Mouse (Mus musculus) stomach, postnatal 0 days (tissue): ENCODE measurements around the gene Klhl26. TPM values are rescaled to one million over a fixed set of nuclear protein-coding genes. Genes with fewer than 3 reads are reported as not detected.

Source experiments
- ATAC-seq: fragments of 200-750 bp; cut with Nextera tagmentation; 2 replicates; pipeline ENCODE4 v1.8.0; 2017; ENCODE audit not compliant: low FRiP score, low TSS enrichment
- DNase-seq: peaks from one replicate; pipeline ENCODE4 v3.0.0-alpha.2; 2016; ENCODE audit warnings: low spot score
- H3K27ac ChIP-seq: fragments of 300-500 bp; sonication (generic); replicated peaks from 2 replicates; pipeline ENCODE4 v1.5.1; 2014; ENCODE audit warnings: mild to moderate bottlenecking, control low read depth
- H3K27me3 ChIP-seq: fragments of 300-500 bp; sonication (generic); 2 replicates; pipeline ENCODE4 v1.6.1; 2014; ENCODE audit warnings: low read length; ENCODE audit not compliant: control insufficient read depth, insufficient read depth
- H3K36me3 ChIP-seq: fragments of 300-500 bp; sonication (generic); 2 replicates; pipeline ENCODE4 v1.6.1; 2014; ENCODE audit warnings: low read length, mixed read lengths; ENCODE audit not compliant: control insufficient read depth, insufficient read depth
- H3K4me1 ChIP-seq: fragments of 300-500 bp; sonication (generic); replicated peaks from 2 replicates; pipeline ENCODE4 v1.6.1; 2014; ENCODE audit warnings: antibody characterized with exemption; ENCODE audit not compliant: control insufficient read depth, insufficient read depth
- H3K4me2 ChIP-seq: fragments of 300-500 bp; sonication (generic); replicated peaks from 2 replicates; pipeline ENCODE4 v1.6.1; 2014; ENCODE audit warnings: low read depth, mild to moderate bottlenecking, control low read depth, moderate library complexity
- H3K4me3 ChIP-seq: fragments of 300-500 bp; sonication (generic); 2 replicates; pipeline ENCODE4 v1.5.1; 2014; ENCODE audit warnings: low read depth, low read length, control low read depth
- H3K9ac ChIP-seq: fragments of 300-500 bp; sonication (generic); 2 replicates; pipeline ENCODE4 v1.6.1; 2014; ENCODE audit warnings: mild to moderate bottlenecking, low read length, control low read depth, mixed read lengths
- H3K9me3 ChIP-seq: fragments of 300-500 bp; sonication (generic); 2 replicates; pipeline ENCODE4 v1.6.1; 2016; ENCODE audit warnings: low read length; ENCODE audit not compliant: control insufficient read depth
- CTCF ChIP-seq: IDR thresholded peaks from 2 replicates; pipeline ENCODE4 v1.5.1; 2016; ENCODE audit warnings: antibody characterized with exemption, low read depth, mild to moderate bottlenecking, moderate library complexity
- EP300 ChIP-seq: optimal IDR thresholded peaks from 2 replicates; pipeline ENCODE3; 2016; ENCODE audit warnings: antibody characterized with exemption
- WGBS: fragments of 180-500 bp; shearing (Covaris S2); extraction: QIAGEN DNeasy Blood & Tissue Kit; methylation state at CpG from one replicate; pipeline ENCODE4 v1.1.7; 2014; 5-methylcytosine and 5-hydroxymethylcytosine counted together
- polyA plus RNA-seq: library from polyadenylated mRNA; unstranded; fragments of >200 nt; fragmentation: Nextera tagmentation; extraction: Ambion mirVana; gene quantifications from 2 replicates; pipeline ENCODE4 v1.2.1, GENCODE M21; 2015

Gene Klhl26
- polyA plus RNA-seq, 1 experiment from 2014 or later, result 10.4 TPM

GRCm38 (mm10) chr8:70452196-70452966 lies 24.4 kb downstream of the Klhl26 start:
- whole genome bisulfite sequencing, result 70% methylated on average over 52 of the region's 52 CpGs
- TF ChIP-seq CTCF (peak; percentile 20; the same call in 1 of the 2 replicates), EP300 (no peak)
- Histone ChIP-seq H3K36me3 (peaks cover 11% of the 10 kb centered on the region; the same call in 1 of the 2 replicates), H3K27ac (no peak overlapping the region), H3K4me1 (no peaks in the 10 kb centered on the region; the same call in 1 of the 2 replicates), H3K27me3 (no peaks in the 10 kb centered on the region), H3K4me2 (no peak overlapping the region), H3K4me3 (no peak overlapping the region), H3K9me3 (no peaks in the 10 kb centered on the region), H3K9ac (no peak overlapping the region)
- DNase-seq (no peak), ATAC-seq (peak; percentile 24; the same call in 1 of the 2 replicates)

- Histone ChIP-seq H3K9me3 (no peaks in the 10 kb centered on the region), H3K27ac (peak overlapping the region; percentile 56), H3K4me1 (no peaks in the 10 kb centered on the region), H3K4me3 (no peak overlapping the region), H3K4me2 (no peak overlapping the region), H3K27me3 (no peaks in the 10 kb centered on the region), H3K9ac (no peak overlapping the region), H3K36me3 (peaks cover 11% of the 10 kb centered on the region; the same call in 1 of the 2 replicates)
- WGBS, result 53% methylated on average over 18 of the region's 19 CpGs
- TF ChIP-seq EP300 (no peak), CTCF (peak; percentile 50)
- peak; percentile 27; the same call in 1 of the 2 replicates for ATAC-seq
- DNase-seq, result peak; percentile 29
Measured at GRCm38 (mm10) chr8:70447639-70448420, 28.9 kb downstream of the Klhl26 start.

GRCm38 (mm10) chr8:70445988-70446387 lies 30.8 kb downstream of the Klhl26 start:
- H3K4me3 ChIP-seq, result no peak overlapping the region
- DNase-seq, result no peak
- no peaks in the 10 kb centered on the region for H3K27me3 ChIP-seq
- H3K4me1 ChIP-seq, result no peaks in the 10 kb centered on the region
- H3K36me3 ChIP-seq, result peaks cover 4% of the 10 kb centered on the region; the same call in 1 of the 2 replicates
- 59% methylated on average over 1 of the region's 1 CpGs for WGBS
- H3K9ac ChIP-seq, result no peak overlapping the region
- H3K4me2 ChIP-seq, result no peak overlapping the region
- ATAC-seq, result no peak
- no peak for TF ChIP-seq EP300
- no peak for TF ChIP-seq CTCF
- H3K9me3 ChIP-seq, result no peaks in the 10 kb centered on the region
- no peak overlapping the region for H3K27ac ChIP-seq

- Histone ChIP-seq H3K27me3 (no peaks in the 10 kb centered on the region), H3K4me1 (no peaks in the 10 kb centered on the region), H3K4me2 (no peak overlapping the region), H3K9me3 (no peaks in the 10 kb centered on the region), H3K36me3 (no peaks in the 10 kb centered on the region), H3K27ac (no peak overlapping the region), H3K4me3 (no peak overlapping the region), H3K9ac (no peak overlapping the region)
- ATAC-seq, result no peak
- DNase-seq, result no peak
- no peak for TF ChIP-seq CTCF
- 85% methylated on average over 4 of the region's 4 CpGs for WGBS
Measured at GRCm38 (mm10) chr8:70443326-70443725, 33.4 kb downstream of the Klhl26 start.

- Histone ChIP-seq H3K4me1 (no peaks in the 10 kb centered on the region), H3K36me3 (no peaks in the 10 kb centered on the region), H3K27me3 (no peaks in the 10 kb centered on the region), H3K27ac (no peak overlapping the region), H3K4me3 (no peak overlapping the region), H3K4me2 (no peak overlapping the region), H3K9me3 (no peaks in the 10 kb centered on the region), H3K9ac (no peak overlapping the region)
- DNase-seq (no peak), ATAC-seq (no peak)
- TF ChIP-seq EP300, result no peak
- no peak for TF ChIP-seq CTCF
- 64% methylated on average over 3 of the region's 3 CpGs for WGBS
Measured at GRCm38 (mm10) chr8:70441565-70441964, 35.2 kb downstream of the Klhl26 start.

- no peaks in the 10 kb centered on the region for H3K36me3 ChIP-seq
- no peaks in the 10 kb centered on the region for H3K27me3 ChIP-seq
- H3K4me2 ChIP-seq, result no peak overlapping the region
- H3K27ac ChIP-seq, result no peak overlapping the region
- H3K4me1 ChIP-seq, result no peaks in the 10 kb centered on the region
- H3K9ac ChIP-seq, result no peak overlapping the region
- H3K9me3 ChIP-seq, result no peaks in the 10 kb centered on the region
- H3K4me3 ChIP-seq, result no peak overlapping the region
- DNase-seq, result no peak
- WGBS, result 46% methylated on average over 3 of the region's 3 CpGs
- TF ChIP-seq EP300 (no peak), CTCF (peak; percentile 34)
- no peak for ATAC-seq
Measured at GRCm38 (mm10) chr8:70440246-70440645, 36.5 kb downstream of the Klhl26 start.
